8 mouse cellular contexts compared by ENCODE assay signal in the genomic region with DNA sequence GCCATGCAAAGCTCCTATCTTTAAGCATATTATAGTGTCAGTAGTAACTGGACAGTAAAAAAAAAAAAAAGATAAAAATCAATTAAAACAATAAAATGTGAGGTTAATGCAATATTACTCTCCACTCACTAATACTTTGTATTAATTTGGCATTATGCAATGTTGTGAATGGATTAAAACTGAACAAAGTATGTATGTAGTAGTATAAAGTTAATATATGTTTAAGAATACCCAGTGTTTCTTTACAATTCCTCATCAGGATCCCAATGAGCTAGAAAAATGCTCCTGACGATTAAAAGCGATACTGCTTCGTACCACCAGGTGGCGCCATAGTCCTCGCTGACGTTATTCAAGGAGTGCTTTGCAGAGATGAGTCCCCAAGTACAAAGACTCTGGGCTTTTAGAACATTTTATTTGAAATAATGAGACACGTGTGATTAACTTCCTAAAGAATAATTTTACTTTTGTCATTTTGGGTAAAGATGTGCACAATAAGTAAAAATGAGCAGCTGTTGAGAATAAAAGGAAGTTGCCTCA.
DNase-seq lines count a peak whose midpoint lies in the region; ATAC-seq and TF ChIP-seq lines count a peak whose summit lies in the region.

No protein-coding gene starts in this region.

- no peaks in the 10 kb centered on the region for H3K4me1 ChIP-seq in kidney, embryonic 15.5 days
- no peaks in the 10 kb centered on the region for H3K4me1 ChIP-seq in forebrain, embryonic 14.5 days (ENCODE audit: control insufficient read depth, insufficient read depth, low read length)
- H3K4me1 ChIP-seq in hindbrain, embryonic 14.5 days (replicated peaks; ENCODE audit: control insufficient read depth, insufficient read depth, low read length): no peaks in the 10 kb centered on the region
- 0 out of 2 replicates have a peak, but pooled peaks cover under 1% of the 10 kb centered on the region for H3K4me1 ChIP-seq in midbrain, embryonic 13.5 days (replicated peaks)
- H3K4me1 ChIP-seq in stomach, postnatal 0 days (replicated peaks; ENCODE audit: control insufficient read depth, insufficient read depth): no peaks in the 10 kb centered on the region

- no peaks in the 10 kb centered on the region for H3K27me3 ChIP-seq in kidney, embryonic 15.5 days
- no peaks in the 10 kb centered on the region for H3K27me3 ChIP-seq in forebrain, embryonic 14.5 days (replicated peaks; ENCODE audit: control insufficient read depth, insufficient read depth, low read length)
- H3K27me3 ChIP-seq in hindbrain, embryonic 14.5 days (ENCODE audit: control insufficient read depth, insufficient read depth, low read length): no peaks in the 10 kb centered on the region
- no peaks in the 10 kb centered on the region for H3K27me3 ChIP-seq in midbrain, embryonic 13.5 days
- H3K27me3 ChIP-seq in stomach, postnatal 0 days (ENCODE audit: control insufficient read depth, insufficient read depth, low read length): no peaks in the 10 kb centered on the region

- 1% methylated on average over 7 of the region's 7 CpGs for WGBS in kidney, embryonic 15.5 days
- WGBS in forebrain, embryonic 14.5 days: under 1% methylated on average over 7 of the region's 7 CpGs
- WGBS in hindbrain, embryonic 14.5 days: under 1% methylated on average over 7 of the region's 7 CpGs
- 2% methylated on average over 7 of the region's 7 CpGs for WGBS in midbrain, embryonic 13.5 days
- 3% methylated on average over 7 of the region's 7 CpGs for WGBS in stomach, postnatal 0 days

- no peak overlapping the region for H3K4me3 ChIP-seq in kidney, embryonic 15.5 days (replicated peaks)
- H3K4me3 ChIP-seq in forebrain, embryonic 14.5 days (ENCODE audit: low read depth, low read length): no peak overlapping the region
- H3K4me3 ChIP-seq in hindbrain, embryonic 14.5 days (replicated peaks; ENCODE audit: low read length): no peak overlapping the region
- H3K4me3 ChIP-seq in midbrain, embryonic 13.5 days (replicated peaks): no peak overlapping the region
- no peak overlapping the region for H3K4me3 ChIP-seq in stomach, postnatal 0 days (ENCODE audit: low read depth, low read length)

- peak; percentile 96 for TF ChIP-seq CTCF in stomach, postnatal 0 days (IDR thresholded peaks at IDR 0.05; ENCODE audit: low read depth)

- no peak for ATAC-seq in kidney, embryonic 15.5 days (replicated peaks; ENCODE audit: low FRiP score)
- ATAC-seq in forebrain, embryonic 14.5 days: peak; percentile 75
- ATAC-seq in hindbrain, embryonic 14.5 days (ENCODE audit: low FRiP score): no peak
- ATAC-seq in midbrain, embryonic 13.5 days: peak; percentile 67
- no peak for ATAC-seq in stomach, postnatal 0 days (ENCODE audit: low FRiP score, low TSS enrichment)

- no peak overlapping the region for H3K4me2 ChIP-seq in kidney, embryonic 15.5 days
- no peak overlapping the region for H3K4me2 ChIP-seq in forebrain, embryonic 14.5 days (ENCODE audit: low read length)
- no peak overlapping the region for H3K4me2 ChIP-seq in hindbrain, embryonic 14.5 days (replicated peaks)
- no peak overlapping the region for H3K4me2 ChIP-seq in midbrain, embryonic 13.5 days (replicated peaks)
- no peak overlapping the region for H3K4me2 ChIP-seq in stomach, postnatal 0 days (replicated peaks; ENCODE audit: low read depth)

- no peak for TF ChIP-seq EP300 in stomach, postnatal 0 days (optimal IDR thresholded peaks at IDR 0.05)

- DNase-seq in kidney, adult 11 months: peak; percentile 26
- DNase-seq in brain, embryonic 18.5 days (ENCODE audit: low read depth, low spot score): peak; percentile 64
- peak; percentile 90 for DNase-seq in forebrain, embryonic 14.5 days (ENCODE audit: low spot score)
- DNase-seq in hindbrain, embryonic 14.5 days (ENCODE audit: low spot score): peak; percentile 93
- DNase-seq in left cerebral cortex, adult 8-10 months (ENCODE audit: low spot score in 2 of 2): peak; percentile 29 to 70
- DNase-seq in stomach, postnatal 0 days (ENCODE audit: low spot score): peak; percentile 54

- no peak overlapping the region for H3K27ac ChIP-seq in kidney, embryonic 15.5 days
- no peak overlapping the region for H3K27ac ChIP-seq in forebrain, embryonic 14.5 days (ENCODE audit: low read depth, low read length)
- H3K27ac ChIP-seq in hindbrain, embryonic 14.5 days: no peak overlapping the region
- no peak overlapping the region for H3K27ac ChIP-seq in midbrain, embryonic 13.5 days
- H3K27ac ChIP-seq in stomach, postnatal 0 days (replicated peaks): no peak overlapping the region

- H3K9ac ChIP-seq in kidney, embryonic 15.5 days: no peak overlapping the region
- no peak overlapping the region for H3K9ac ChIP-seq in forebrain, embryonic 14.5 days (ENCODE audit: low read length)
- H3K9ac ChIP-seq in hindbrain, embryonic 14.5 days: no peak overlapping the region
- H3K9ac ChIP-seq in midbrain, embryonic 13.5 days (replicated peaks): no peak overlapping the region
- no peak overlapping the region for H3K9ac ChIP-seq in stomach, postnatal 0 days (ENCODE audit: low read length)

- no peaks in the 10 kb centered on the region for H3K9me3 ChIP-seq in kidney, embryonic 15.5 days (replicated peaks)
- H3K9me3 ChIP-seq in forebrain, embryonic 14.5 days (replicated peaks; ENCODE audit: control insufficient read depth, low read length): no peaks in the 10 kb centered on the region
- 0 out of 2 replicates have a peak, but pooled peaks cover 5% of the 10 kb centered on the region for H3K9me3 ChIP-seq in hindbrain, embryonic 14.5 days (ENCODE audit: control insufficient read depth, low read length)
- no peaks in the 10 kb centered on the region for H3K9me3 ChIP-seq in midbrain, embryonic 13.5 days
- H3K9me3 ChIP-seq in stomach, postnatal 0 days (ENCODE audit: control insufficient read depth, low read length): no peaks in the 10 kb centered on the region

- H3K36me3 ChIP-seq in kidney, embryonic 15.5 days: no peaks in the 10 kb centered on the region
- H3K36me3 ChIP-seq in forebrain, embryonic 14.5 days (ENCODE audit: control insufficient read depth, insufficient read depth, low read length): no peaks in the 10 kb centered on the region
- no peaks in the 10 kb centered on the region for H3K36me3 ChIP-seq in hindbrain, embryonic 14.5 days (replicated peaks; ENCODE audit: control insufficient read depth, insufficient read depth)
- no peaks in the 10 kb centered on the region for H3K36me3 ChIP-seq in midbrain, embryonic 13.5 days
- no peaks in the 10 kb centered on the region for H3K36me3 ChIP-seq in stomach, postnatal 0 days (ENCODE audit: control insufficient read depth, insufficient read depth, low read length)

Comparison
In these comparisons a context has a peak if more than half of its experiments do, and no peak if none do; other contexts are left out.
1. DNase-seq: peak in every context shown above with its lines; median percentile 93 in hindbrain, embryonic 14.5 days; 90 in forebrain, embryonic 14.5 days; 64 in brain, embryonic 18.5 days; 54 in stomach, postnatal 0 days; 50 in left cerebral cortex, adult 8-10 months; 26 in kidney, adult 11 months.
2. ATAC-seq: peak in forebrain, embryonic 14.5 days (single experiment) and midbrain, embryonic 13.5 days (single experiment); none in kidney, embryonic 15.5 days (single experiment), hindbrain, embryonic 14.5 days (single experiment) and stomach, postnatal 0 days (single experiment).